25 mouse cellular contexts compared by ENCODE assay signal in the genomic region with DNA sequence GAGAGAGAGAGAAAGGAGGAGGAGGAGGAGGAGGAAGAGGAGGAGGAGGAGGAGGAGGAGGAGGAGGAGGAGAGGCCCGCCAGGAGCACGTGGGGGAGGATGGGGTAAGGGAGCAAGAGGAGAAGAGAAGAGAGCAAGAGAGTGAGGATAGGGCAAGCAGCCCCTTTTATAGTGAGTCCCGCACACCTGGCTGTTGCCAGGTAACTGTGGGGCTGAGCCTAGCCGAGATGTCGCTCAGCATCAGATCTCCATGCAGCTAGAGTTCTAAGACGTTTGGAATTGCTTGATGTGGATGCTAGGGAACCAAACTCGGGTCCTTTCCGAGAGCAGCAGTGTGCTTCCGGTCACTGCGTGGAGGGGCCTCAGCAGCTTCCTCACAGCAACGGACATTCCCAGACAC. TPM values are rescaled to one million over a fixed set of nuclear protein-coding genes. Genes with fewer than 3 reads are reported as not detected.
DNase-seq lines count a peak whose midpoint lies in the region; ATAC-seq lines count a peak whose summit lies in the region.
"Had no signal": no experiment of that assay in that cellular context is flagged by ENCODE, and none has a peak within 500 bp of the region (broad histone marks: within the 10 kb centered on the region; RNA-seq: fewer than 3 reads in every experiment).

No protein-coding gene starts in this region.

- H3K27me3 ChIP-seq in heart, embryonic 10.5 days (ENCODE audit: insufficient read depth, poor library complexity, severe bottlenecking) = no peaks in the 10 kb centered on the region
- no peaks in the 10 kb centered on the region; the same call in 1 of the 2 replicates for H3K27me3 ChIP-seq in midbrain, embryonic 16.5 days (ENCODE audit: control insufficient read depth, insufficient read depth, low read depth, low read length)
- H3K27me3 ChIP-seq in midbrain, embryonic 15.5 days (replicated peaks) = no peaks in the 10 kb centered on the region
- peaks cover 7% of the 10 kb centered on the region; the same call in 1 of the 2 replicates for H3K27me3 ChIP-seq in liver, embryonic 12.5 days (replicated peaks)
- H3K27me3 ChIP-seq: CH12.LX; forebrain, embryonic 15.5 days; Patski had no signal

- DNase-seq in heart, embryonic 10.5 days (ENCODE audit: low spot score) = no peak
- no peak for DNase-seq in heart, adult 18-20 months
- peak; percentile 50 for DNase-seq in R1 (ENCODE audit: low read depth, low spot score)
- DNase-seq: adrenal gland, adult 8-10 months; adrenal gland, postnatal 14 days; adrenal gland, postnatal 36 days; B cell, adult 2 months; cerebellum, adult 11-12 months; cerebellum, adult 2 months; cerebellum, adult 9-10 months; cerebellum, postnatal 10 days; cerebellum, postnatal 25 days; forebrain, postnatal 0 days had no signal

- ATAC-seq in midbrain, embryonic 16.5 days = peak; percentile 51; the same call in 1 of the 2 replicates
- no peak for ATAC-seq in midbrain, embryonic 15.5 days (replicated peaks)
- ATAC-seq in liver, embryonic 12.5 days = no peak
- ATAC-seq: activated CD4-positive, CD25-positive, alpha-beta regulatory T cell, adult 4 months; CD4-positive, CD25-positive, alpha-beta regulatory T cell, adult 4 months; forebrain, embryonic 13.5 days; forebrain, embryonic 15.5 days; forebrain, postnatal 0 days; Patski had no signal

- no peak overlapping the region for H3K4me3 ChIP-seq in heart, embryonic 10.5 days
- no peak overlapping the region for H3K4me3 ChIP-seq in midbrain, embryonic 16.5 days (ENCODE audit: low read depth, low read length)
- H3K4me3 ChIP-seq in midbrain, embryonic 15.5 days = no peak overlapping the region
- H3K4me3 ChIP-seq in liver, embryonic 12.5 days = no peak overlapping the region
- H3K4me3 ChIP-seq: embryonic facial prominence, embryonic 10.5 days; embryonic facial prominence, embryonic 12.5 days; forebrain, embryonic 13.5 days; forebrain, embryonic 15.5 days had no signal

- no peaks in the 10 kb centered on the region for H3K36me3 ChIP-seq in heart, embryonic 10.5 days
- H3K36me3 ChIP-seq in midbrain, embryonic 16.5 days (ENCODE audit: control insufficient read depth, insufficient read depth, low read length) = no peaks in the 10 kb centered on the region
- no peaks in the 10 kb centered on the region for H3K36me3 ChIP-seq in midbrain, embryonic 15.5 days (replicated peaks)
- no peaks in the 10 kb centered on the region for H3K36me3 ChIP-seq in liver, embryonic 12.5 days
- H3K36me3 ChIP-seq: embryonic facial prominence, embryonic 10.5 days; embryonic facial prominence, embryonic 12.5 days; forebrain, embryonic 15.5 days; G1E had no signal

- H3K4me2 ChIP-seq in midbrain, embryonic 16.5 days (ENCODE audit: low read length) = no peak overlapping the region
- no peak overlapping the region for H3K4me2 ChIP-seq in midbrain, embryonic 15.5 days
- no peak overlapping the region for H3K4me2 ChIP-seq in liver, embryonic 12.5 days
- H3K4me2 ChIP-seq: embryonic facial prominence, embryonic 12.5 days; forebrain, embryonic 13.5 days; forebrain, embryonic 15.5 days had no signal

- WGBS in heart, embryonic 10.5 days = 54% methylated on average over 11 of the region's 11 CpGs
- WGBS in midbrain, embryonic 16.5 days = 33% methylated on average over 11 of the region's 11 CpGs
- WGBS in midbrain, embryonic 15.5 days = 36% methylated on average over 11 of the region's 11 CpGs
- 42% methylated on average over 10 of the region's 11 CpGs for WGBS in liver, embryonic 12.5 days (ENCODE audit: insufficient replicate concordance)

- no peaks in the 10 kb centered on the region for H3K9me3 ChIP-seq in heart, embryonic 10.5 days
- H3K9me3 ChIP-seq in midbrain, embryonic 16.5 days (replicated peaks; ENCODE audit: control insufficient read depth, low read length, poor library complexity, severe bottlenecking) = no peaks in the 10 kb centered on the region
- no peaks in the 10 kb centered on the region for H3K9me3 ChIP-seq in midbrain, embryonic 15.5 days
- H3K9me3 ChIP-seq in liver, embryonic 12.5 days (replicated peaks) = no peaks in the 10 kb centered on the region
- H3K9me3 ChIP-seq: embryonic facial prominence, embryonic 10.5 days; embryonic facial prominence, embryonic 12.5 days; forebrain, embryonic 13.5 days; forebrain, embryonic 15.5 days; G1E had no signal

- H3K9ac ChIP-seq in midbrain, embryonic 16.5 days (ENCODE audit: low read depth, low read length) = no peak overlapping the region
- no peak overlapping the region for H3K9ac ChIP-seq in midbrain, embryonic 15.5 days
- H3K9ac ChIP-seq in liver, embryonic 12.5 days = no peak overlapping the region
- H3K9ac ChIP-seq: embryonic facial prominence, embryonic 12.5 days; forebrain, embryonic 13.5 days; forebrain, embryonic 15.5 days; forebrain, postnatal 0 days had no signal

- H3K27ac ChIP-seq in heart, embryonic 10.5 days = 0 out of 2 replicates have a peak overlapping the region, but pooled peaks have one; percentile 10
- no peak overlapping the region for H3K27ac ChIP-seq in midbrain, embryonic 16.5 days (ENCODE audit: low read length)
- no peak overlapping the region for H3K27ac ChIP-seq in midbrain, embryonic 15.5 days
- no peak overlapping the region for H3K27ac ChIP-seq in liver, embryonic 12.5 days
- H3K27ac ChIP-seq: embryonic facial prominence, embryonic 10.5 days; embryonic facial prominence, embryonic 12.5 days; forebrain, embryonic 13.5 days; forebrain, embryonic 15.5 days had no signal

- H3K4me1 ChIP-seq in heart, embryonic 10.5 days = peaks cover 14% of the 10 kb centered on the region; the same call in 1 of the 2 replicates
- 0 out of 2 replicates have a peak, but pooled peaks cover 2% of the 10 kb centered on the region for H3K4me1 ChIP-seq in midbrain, embryonic 16.5 days (ENCODE audit: control insufficient read depth, insufficient read depth, low read length)
- H3K4me1 ChIP-seq in midbrain, embryonic 15.5 days = peaks cover 4% of the 10 kb centered on the region; the same call in 1 of the 2 replicates
- peaks cover 32% of the 10 kb centered on the region for H3K4me1 ChIP-seq in liver, embryonic 12.5 days
- H3K4me1 ChIP-seq: embryonic facial prominence, embryonic 12.5 days had no signal

RNA-seq across cellular contexts. Expression of a gene that starts 30.5 kb away (rescaled TPM):
- 92.7 and 104 TPM in 2 replicates for polyA plus RNA-seq in heart, embryonic 10.5 days (2016; fragmentation: Nextera tagmentation; extraction: Ambion mirVana)
- total RNA-seq in heart, adult 18-20 months (2021) = 100 to 1,000 TPM; 308 to 356 TPM
- polyA plus RNA-seq in midbrain, embryonic 16.5 days (2015; fragmentation: Nextera tagmentation; extraction: Ambion mirVana) = 59.9 and 61.0 TPM in 2 replicates
- polyA plus RNA-seq in midbrain, embryonic 15.5 days (2015; fragmentation: Nextera tagmentation; extraction: Ambion mirVana) = 59.6 and 61.7 TPM in 2 replicates
- polyA plus RNA-seq in liver, embryonic 12.5 days (2016; fragmentation: Nextera tagmentation; extraction: Ambion mirVana) = 130 and 134 TPM in 2 replicates
